Mouse (Mus musculus) B cell, adult 2 months (primary cell): ENCODE measurements at regions not wholly inside any gene's neighbourhood (a gene's known extent, or its start where the extent isn't known, plus 50 kb on each side); places are given as distances from the start of the nearest gene placed in this dataset.
A peak's percentile ranks its signal among the peaks of the same experiment; 100 is the strongest.

ENCODE experiments used
- DNase-seq, 2 experiments: peaks; one replicate each; pipeline ENCODE4 v3.0.0; 2022

DNA sequence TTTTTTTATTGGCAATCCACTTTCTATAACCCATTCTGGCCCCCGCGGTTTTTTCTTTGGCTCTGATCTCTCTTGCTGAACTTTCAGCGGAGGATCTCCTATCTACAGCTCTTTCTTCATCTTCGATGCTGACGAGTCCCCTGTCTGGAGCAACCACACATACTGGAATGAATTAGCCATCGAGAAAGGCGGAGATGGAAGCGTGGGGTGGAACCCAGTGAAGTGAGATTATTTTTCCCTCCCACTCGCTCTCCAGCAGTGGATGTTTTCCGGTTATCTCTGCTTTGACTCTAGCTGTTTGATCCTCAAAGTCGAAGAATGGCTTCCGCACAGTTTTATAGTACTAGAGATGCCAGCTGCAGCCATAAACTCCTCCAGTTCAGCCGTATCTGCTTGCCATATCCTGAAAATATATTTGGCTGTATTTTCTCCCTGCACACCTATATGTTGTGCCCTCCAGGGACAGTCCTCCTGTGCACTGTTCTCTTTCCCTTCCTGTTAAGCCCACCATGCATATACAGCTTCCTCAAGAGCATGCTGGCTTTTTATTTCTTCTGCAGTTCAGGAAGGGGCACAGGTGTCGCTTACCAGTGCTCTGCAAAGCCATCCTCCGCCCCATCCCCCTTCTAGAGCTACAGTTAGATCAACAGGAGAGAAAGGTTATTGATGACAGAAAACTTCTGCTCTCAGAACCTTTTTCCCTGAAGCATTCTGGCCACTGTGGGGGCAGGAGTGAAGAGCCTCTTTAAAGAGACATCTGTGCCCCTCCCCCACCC, 284.3 kb upstream of the Gadl1 start:
- no peak for DNase-seq

DNA sequence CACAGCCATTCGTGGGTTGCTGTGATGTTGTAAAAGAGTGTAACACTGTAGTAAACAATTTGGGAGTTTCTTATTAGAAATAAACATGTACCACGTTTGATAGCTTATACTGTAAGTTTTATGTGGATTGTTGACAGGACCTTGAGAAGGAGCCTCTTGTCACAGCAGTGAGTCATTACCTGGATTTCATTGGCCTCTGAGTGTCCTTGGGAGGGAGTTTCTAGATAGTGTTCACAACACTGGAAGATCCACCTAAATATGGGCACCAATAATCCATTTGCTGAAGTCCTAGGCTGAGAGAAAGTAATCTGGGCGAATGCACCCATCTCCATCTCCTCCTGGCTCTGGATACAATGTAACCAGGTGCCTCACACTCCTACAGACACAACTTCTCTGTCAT, 281.7 kb upstream of the Gadl1 start:
- DNase-seq, result no peak

DNA sequence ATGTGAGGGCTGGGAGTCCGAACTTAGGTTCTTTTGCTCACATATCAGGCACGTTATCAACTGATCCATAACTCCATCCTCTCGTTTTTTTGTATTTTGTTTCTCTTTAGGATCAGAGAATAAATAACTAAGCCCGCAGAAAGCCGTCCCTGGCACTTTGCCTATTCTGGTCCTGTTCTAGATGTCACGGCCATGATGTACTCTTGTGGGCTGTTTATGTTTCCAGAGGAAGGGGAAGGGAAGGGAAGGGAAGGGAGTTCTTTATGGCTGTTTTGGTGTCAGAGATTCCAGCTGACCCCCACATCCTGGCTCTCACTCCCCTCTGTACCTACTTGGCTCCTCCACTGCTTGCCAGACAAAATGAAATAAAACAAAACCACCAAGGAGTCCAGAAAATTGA, 272.1 kb upstream of the Gadl1 start:
- no peak for DNase-seq

DNA sequence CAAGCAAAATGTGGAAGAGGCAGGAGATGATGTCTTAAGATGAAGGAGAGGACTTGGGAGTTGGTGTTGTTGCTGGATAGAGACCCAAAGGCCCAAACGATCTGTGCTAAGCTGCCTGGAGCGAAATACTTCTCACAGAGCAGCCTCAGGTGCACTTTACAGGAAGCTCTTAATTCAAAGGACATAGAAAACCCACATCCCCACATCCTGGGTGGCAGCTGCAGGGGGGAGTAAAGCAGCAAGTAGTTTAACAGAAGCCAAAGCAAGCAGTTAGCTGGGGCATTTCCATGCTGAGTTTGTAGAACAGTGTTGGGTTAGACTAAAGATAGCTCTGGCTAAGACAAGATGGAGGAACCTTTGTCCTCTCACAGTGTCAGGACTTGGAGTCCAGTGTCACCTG, 268.5 kb upstream of the Gadl1 start:
- DNase-seq, result no peak

DNA sequence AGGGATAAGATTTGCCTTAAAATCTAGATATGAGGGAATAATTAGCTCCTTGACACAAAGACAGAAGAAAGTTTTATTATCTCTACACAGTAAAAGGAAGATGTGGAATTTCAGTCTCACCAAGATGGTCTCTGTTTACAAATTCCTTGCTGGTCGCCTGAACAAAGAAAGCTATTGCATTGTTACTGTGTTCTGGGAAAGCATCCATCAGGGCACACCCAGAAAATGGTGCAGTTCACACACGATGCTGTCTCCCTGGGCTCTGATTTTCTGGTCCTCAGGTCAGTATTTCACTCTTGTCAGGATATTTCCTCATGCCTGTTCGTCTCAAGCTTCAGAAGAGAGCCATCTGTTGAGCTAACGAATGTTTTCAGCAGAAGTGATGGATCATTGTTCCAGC, 267.2 kb upstream of the Gadl1 start:
- no peak for DNase-seq

DNA sequence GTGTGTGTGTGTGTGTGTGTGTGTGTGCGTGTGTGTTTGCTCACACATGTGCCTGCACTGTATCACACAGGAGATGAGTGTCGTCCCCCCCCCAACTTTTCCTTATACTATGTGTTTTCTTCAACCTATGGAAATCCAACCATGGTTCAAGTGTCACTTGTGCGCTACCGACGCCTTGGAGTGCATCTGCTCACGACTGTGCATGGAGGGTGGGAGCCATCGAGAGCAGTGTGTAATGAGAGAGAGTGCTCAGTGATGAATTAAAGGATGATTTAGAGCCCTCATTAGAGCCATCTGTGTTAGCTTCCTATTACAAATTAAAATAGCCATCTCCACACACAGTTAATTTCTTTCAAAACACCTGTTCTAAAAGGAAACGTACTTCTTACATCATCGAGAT, 264.3 kb upstream of the Gadl1 start:
- DNase-seq, result no peak

DNA sequence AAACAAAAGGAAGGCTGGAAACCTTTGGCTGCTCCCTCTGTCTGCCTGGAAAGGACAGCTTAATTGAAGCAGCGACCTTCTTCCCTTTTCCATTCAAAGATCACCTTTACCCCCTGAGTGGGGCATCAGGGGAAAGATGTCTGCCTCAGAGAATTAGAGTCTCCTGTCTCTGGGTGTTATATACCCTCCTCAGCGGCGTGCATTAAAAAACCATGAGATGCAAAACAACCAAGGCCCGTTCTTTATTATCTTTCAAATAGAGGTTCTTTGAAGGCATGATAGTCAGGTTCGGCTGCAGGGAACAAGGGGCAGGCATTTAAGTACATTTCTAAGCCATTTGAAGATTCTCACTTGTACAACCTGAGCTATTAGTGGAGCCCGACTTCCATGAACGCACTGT, 263.0 kb upstream of the Gadl1 start:
- DNase-seq, result no peak

DNA sequence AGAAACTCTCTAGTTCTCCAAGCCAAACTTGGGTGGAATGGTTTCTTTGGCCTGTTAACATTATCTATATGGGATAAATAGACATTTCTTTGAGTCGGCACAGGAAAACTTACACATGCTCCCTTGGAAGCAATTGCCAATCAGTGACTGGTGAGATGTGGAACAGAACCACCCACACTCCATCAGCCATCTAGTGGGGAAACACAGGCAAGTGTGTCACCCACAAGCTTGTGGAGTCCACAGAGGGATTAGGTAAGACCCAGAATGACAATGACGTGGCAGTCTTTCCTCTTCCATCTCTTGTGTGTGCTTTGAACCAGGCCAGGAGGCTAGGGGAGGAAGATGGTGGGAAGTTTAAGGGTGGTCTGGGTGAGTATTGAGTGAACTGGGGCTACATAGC, 257.5 kb upstream of the Gadl1 start:
- no peak for DNase-seq

DNA sequence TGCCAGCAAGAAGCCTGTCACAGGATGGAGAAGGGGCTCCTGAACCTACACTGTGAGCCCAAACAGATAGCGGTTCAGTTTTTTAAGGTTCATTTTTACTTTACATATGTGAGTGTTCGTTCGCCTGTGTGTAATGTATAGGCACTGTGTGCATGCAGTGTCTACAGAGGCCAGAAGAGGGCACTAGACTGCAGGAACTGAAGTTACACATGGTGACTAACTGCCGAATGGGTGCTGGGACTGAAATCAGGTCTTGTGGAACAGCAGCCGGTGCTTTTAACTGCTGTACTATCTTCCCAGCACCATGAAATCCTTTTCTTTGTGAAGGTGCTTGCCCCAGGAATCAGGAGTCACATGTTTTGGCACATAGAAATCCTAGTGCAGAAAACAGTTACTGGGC, 256.1 kb upstream of the Gadl1 start:
- DNase-seq, result peak; percentile 10 to 23

DNA sequence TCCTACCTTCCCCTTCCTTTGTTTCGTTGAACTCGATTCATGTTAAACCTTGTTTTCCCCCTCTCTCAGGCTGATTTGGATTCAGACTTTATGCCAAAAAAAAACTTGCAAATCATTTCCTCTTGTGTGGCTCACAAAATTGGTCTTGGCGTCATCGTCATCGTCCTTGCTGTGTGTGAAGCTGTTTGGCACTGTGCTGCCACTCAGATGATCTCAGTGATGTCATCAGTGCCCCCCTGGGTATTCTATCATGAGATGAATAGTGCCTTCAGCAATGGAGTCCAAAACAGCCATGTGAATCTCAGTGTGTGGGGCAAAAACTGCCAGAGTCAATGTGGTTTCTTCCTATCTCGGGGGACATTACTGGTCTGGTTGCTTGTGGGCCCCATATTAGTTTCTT, 254.3 kb upstream of the Gadl1 start:
- DNase-seq, result peak; percentile 88 to 92

DNA sequence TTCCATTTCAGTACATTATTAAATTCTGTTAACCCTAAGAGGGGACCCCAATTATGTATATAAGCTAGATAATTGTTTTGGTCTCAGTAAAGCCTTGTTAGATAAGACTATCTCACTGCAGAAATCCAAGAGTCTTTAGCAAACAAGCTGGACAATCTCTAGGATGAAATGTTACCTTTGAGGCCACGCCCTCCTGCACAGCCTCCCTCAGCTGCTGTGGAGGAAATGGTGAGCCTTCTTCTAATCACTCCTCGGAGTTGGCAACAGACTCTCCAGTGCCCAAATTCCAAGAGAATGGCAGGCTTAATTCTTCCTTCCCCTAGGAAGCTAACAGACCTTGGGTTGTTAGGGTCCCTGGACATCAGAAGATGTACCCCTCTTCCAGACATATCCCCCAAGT, 252.7 kb upstream of the Gadl1 start:
- DNase-seq, result no peak

DNA sequence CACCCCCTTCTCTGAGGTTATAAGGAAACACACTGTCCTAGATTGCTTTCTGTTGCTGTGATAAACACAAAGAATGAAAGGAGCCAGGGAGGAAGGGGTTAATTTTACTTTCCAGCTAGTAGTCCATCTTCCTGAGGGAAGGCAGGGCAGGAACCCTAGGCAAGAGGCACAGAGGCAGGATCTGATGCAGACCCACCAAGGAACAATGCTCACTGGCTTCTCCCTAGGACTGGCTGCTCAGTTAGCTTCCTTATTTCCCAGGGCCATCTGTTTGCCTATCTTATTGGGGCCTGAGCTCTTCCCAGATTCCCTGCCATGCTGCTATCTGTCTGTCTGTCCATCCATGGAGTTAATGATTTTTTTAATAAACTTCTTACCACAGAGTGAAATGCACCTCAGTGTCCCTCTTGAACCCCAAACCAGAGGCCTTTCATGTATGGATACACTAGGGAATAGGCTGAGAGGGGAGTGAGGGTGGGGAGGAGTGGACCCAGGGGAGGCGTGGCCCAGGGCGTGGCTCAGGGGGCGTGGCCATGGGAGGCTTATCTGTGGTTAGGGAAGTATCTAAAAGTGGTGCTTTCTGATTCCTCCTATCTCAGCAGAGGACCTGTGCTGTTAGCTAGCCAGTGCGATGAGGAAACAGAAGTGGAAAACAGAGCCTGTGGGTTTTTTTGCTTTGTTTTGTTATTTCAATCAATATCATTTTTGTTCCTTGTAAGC, 252.1 kb upstream of the Gadl1 start:
- DNase-seq, result peak; percentile 77 to 82

DNA sequence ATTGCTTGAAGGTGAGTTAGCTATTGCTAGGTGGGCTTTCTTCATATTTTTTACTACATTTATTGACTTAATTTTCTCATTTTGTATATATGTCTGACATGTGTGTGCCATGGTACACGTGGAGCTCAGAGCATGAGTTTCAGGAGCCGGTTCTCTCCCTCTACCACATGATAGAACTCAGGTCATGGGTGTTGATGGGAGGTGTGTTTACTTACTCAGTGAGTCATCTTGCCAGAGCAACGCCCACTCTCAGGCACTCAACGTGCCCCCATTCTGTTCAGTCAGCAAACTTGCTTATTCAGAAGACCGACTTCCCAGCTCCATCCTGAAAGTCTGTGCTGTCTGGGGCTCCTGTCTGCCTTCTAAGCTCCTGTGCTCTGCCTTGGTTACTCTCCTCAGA, 250.8 kb upstream of the Gadl1 start:
- no peak for DNase-seq

DNA sequence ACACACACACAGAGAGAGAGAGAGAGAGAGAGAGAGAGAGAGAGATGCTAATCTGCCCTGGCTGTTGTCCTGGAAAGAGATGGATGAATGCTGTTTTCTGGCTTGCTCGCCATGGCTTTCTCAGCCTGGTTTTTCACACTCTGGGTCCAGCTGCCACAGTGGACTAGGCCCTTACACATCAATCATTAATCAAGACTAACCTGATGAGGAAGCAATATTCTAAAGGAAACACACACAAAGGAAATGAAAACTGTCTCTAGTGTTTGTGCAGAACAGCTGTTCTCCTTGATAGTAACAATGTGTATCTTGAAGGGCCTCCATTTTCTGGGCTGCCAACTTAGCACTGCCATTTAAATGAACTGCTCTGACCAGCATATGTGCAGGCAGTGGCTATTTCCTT, 248.9 kb upstream of the Gadl1 start:
- no peak for DNase-seq

DNA sequence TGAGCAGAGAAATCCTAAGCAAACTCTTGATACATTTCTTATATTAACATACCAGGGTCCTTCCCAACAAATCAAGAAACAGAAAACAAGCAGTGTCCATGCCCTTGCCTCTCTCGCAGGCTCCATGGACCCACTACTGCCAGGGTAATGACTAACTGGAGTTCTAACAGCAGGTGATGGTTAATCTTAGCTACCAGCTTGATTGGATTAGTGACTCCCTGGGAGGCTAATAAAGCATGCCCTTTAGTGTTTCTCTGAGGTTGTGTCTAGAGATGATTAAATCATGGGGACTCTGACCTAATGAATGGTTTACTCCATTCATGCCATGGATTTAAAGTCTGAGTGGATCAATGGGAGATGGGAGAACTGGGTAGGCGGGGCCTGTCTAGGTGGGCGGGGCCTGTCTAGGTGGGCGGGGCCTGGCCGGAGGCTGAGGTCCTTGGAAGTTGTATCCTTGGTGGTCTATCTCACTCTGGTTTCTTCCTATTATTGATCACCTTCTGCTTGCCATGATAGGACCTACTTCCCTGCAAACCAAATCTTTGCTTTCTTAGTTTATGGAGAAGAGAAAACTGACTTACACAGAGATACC, 247.3 kb upstream of the Gadl1 start:
- DNase-seq, result no peak

DNA sequence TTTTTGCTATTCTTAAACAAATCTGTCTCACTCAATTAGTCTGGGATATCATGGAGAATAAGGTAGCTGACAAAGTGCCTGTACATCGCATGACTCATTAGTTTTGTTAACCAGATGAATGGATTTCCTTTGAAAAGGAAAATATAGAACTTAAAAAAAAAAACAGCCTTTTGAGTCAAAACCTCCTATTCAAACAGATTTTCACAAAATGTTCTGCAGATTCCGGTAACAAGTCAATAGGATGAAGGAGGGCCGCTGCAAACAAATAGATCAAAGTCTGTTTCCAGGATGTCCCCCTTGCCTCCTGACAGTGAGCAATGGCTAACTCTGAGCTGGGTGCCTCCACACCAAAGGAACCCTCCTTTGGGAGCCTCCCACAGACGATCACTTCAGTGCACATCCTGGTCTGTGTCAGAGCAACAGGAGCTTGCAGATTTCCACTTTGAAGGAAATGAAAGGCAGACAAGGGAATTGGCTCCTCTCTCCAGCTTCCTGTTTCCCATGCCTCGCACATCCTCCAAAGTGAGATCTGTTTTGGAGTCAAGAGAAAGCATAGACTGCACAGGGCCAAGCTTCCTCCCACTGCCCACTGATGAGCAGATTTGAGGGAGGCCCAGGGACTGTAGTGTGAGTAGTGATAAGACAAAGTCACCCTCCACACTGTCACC, 243.8 kb upstream of the Gadl1 start:
- no peak for DNase-seq

DNA sequence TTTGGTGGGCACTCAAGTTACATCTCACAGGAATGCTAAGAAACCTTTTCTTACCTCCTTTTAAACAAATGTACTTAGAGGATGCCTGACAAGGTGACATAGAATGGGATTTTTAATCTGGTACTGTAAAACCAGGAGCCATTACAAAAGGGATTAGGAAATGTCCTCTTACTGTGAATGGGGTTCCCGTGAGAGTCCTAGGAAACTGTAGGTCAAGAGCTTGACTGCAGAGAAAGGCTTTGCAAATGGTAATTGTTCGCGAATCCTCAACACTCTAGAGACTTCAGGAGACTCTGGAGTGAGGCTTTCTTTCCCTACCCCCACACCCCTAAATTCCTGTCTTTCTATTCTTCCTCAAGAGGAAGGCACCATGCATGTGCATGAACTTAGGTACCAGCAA, 242.7 kb upstream of the Gadl1 start:
- DNase-seq, result no peak

DNA sequence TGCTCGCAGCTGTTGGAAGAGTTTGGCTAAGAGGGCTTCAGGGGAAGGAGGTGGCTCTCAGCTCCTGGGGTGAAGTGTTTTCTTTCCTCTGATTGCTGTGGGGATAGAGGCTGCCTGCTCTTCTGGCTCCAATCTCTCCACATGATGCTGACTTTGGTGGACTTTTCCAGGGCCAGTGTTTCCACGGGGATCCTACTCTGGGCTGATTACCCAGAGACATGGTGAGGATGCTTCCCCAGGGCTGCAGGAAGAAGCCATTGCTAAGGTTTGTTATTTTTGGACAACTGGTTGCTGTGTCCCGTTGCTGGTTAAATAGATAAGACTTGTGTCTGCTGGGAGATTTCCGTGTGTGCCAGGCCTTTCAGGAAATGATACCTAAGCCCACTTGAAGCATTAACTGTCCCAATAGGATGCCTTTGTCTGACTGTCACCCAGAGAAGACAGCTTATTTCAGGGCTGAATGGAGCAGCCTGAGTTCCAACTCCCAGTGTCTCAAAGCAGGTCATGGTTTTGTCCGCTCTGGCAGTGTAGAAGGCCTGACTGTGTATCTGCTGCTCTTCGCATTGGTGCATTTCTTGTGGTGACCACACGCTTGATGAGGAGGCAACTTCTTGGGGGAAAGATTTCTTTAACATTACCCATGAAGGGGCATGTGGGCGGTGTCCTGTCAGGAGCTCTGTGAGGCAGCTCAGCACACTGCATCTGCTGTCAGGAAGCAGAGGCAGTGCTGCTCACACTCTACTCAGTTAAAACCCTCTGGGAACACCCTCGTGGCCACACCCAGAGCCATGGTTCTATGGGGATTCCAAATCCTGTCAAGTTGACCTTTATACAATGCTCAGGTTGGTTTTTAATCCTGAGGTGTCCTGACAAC, 228.3 kb upstream of the Gadl1 start:
- DNase-seq, result no peak

DNA sequence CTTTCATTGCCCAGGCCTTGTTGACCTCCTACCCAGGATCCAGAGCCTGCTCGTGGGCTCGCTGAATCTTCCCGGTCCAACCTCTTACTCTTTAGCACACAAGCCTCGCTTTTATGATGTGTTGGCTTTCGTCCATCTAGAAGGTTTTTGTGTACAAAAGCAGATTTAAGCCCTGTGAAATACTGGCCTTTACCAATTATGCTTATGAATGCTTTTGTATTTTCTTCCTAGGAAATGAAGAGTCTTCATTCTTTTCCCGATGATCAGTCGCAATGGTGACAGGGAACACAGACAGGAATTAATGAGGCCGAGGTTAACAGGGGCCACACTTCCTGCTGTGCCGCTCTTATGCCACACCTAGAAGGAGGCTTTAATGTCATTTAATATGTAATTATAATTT, 227.4 kb upstream of the Gadl1 start:
- DNase-seq, result no peak

DNA sequence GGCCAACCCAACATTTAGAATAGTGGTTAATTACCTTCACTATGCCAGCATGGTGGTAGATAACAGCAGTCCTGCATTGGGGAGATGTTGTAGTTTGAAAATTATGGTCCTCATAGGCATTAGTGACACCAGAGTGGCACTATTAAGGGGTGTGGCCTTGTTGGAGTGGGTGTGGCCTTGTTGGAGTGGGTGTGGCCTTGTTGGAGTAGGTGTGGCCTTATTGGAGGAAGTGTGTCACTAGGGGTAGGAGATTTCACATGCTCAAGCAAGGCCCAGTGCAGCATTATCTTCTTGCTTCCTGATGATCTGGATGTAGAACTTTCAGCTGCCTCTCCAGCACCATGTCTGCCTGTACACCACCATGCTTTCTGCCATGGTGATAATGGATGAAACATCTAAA, 225.3 kb upstream of the Gadl1 start:
- peak; percentile 54 to 66 for DNase-seq

DNA sequence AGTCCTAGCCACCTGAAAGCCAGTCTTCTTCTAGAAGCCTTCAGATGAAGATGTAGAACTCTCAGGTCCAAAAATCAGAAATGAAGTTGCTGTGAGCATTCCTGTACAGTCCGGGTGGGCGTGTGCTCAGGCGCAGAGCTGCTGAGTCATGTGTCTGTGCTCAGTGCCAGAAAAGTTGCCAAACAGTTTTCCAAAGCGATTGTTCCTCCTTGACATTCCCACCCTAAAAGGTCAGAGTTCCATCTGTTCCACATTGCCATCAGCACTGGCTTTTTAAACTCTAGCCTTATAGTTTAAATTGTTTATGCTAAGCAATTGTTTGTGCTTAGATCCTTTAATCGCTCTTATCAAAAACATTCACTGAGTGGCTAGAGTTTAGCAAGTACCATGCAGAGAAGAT, 222.7 kb upstream of the Gadl1 start:
- DNase-seq, result no peak

DNA sequence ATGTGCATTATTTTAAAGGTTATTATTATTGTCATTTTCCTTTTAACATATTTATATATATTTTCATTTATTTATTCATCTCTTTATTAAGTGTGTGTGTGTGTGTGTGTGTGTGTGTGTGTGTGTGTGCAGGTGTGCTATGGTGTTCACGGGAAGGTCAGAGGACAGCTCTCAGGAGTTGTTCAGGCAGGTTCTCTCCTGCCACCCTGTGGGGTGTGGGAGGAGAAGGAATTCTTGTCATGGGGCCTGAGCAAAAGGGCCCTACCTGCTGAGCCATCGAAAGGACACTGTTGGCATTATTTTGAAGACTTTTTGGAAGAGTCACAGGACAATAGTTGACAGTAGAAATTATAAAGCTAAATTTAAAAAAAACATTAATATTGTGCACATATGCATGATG, 216.4 kb upstream of the Gadl1 start:
- DNase-seq, result no peak

DNA sequence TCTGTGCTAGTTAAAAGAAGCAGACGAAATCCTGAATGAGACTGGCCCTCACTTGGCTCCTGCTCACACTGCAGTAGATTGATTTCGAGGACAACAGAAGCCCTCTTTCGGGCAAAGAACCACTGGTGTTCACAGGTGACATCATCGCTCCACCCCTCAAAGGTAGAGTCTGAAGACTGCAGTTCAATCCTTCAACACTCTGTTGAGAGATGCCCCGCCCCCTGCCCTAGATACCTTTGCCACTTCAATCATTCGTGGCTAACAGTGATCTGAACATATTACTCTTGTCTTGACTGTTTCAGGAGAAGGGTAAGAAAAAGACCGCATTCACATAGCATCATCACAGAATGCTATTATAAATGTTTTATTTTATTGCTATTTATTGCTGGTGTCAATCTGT, 205.5 kb upstream of the Gadl1 start:
- no peak for DNase-seq
